Mouse (Mus musculus) kidney, postnatal 0 days (tissue): Measurements from ENCODE around the gene Fam78b. TPM values are rescaled to one million over a fixed set of nuclear protein-coding genes. Genes with fewer than 3 reads are reported as not detected.

Experiments used
- ATAC-seq: fragments of 200-750 bp; cut with Nextera tagmentation; replicated peaks from 2 replicates; pipeline ENCODE4 v1.8.0; 2017; ENCODE audit warnings: low read depth, moderate number of reproducible peaks, moderate TSS enrichment, moderate library complexity; ENCODE audit not compliant: low FRiP score
- DNase-seq: peaks from one replicate; pipeline ENCODE4 v3.0.0-alpha.2; 2016; ENCODE audit warnings: low spot score
- H3K27ac ChIP-seq: fragments of 300-500 bp; sonication (generic); 2 replicates; pipeline ENCODE4 v1.5.1; 2014; ENCODE audit warnings: mild to moderate bottlenecking
- H3K27me3 ChIP-seq: fragments of 300-500 bp; sonication (generic); 2 replicates; pipeline ENCODE4 v1.6.1; 2014; ENCODE audit warnings: low read length, mixed read lengths; ENCODE audit not compliant: insufficient read depth
- H3K36me3 ChIP-seq: fragments of 300-500 bp; sonication (generic); 2 replicates; pipeline ENCODE4 v1.6.1; 2014; ENCODE audit warnings: low read length, mixed read lengths; ENCODE audit not compliant: insufficient read depth
- H3K4me1 ChIP-seq: fragments of 300-500 bp; sonication (generic); replicated peaks from 2 replicates; pipeline ENCODE4 v1.6.1; 2014; ENCODE audit warnings: antibody characterized with exemption, low read length, mixed read lengths; ENCODE audit not compliant: insufficient read depth
- H3K4me2 ChIP-seq: fragments of 300-500 bp; sonication (generic); 2 replicates; pipeline ENCODE4 v1.6.1; 2014; ENCODE audit warnings: mild to moderate bottlenecking, low read length, moderate library complexity, mixed read lengths
- H3K4me3 ChIP-seq: fragments of 300-500 bp; sonication (generic); replicated peaks from 2 replicates; pipeline ENCODE4 v1.5.1; 2014; ENCODE audit warnings: low read depth, low read length
- H3K9ac ChIP-seq: fragments of 300-500 bp; sonication (generic); 2 replicates; pipeline ENCODE4 v1.6.1; 2014; ENCODE audit warnings: low read depth, low read length
- H3K9me3 ChIP-seq: fragments of 300-500 bp; sonication (generic); replicated peaks from 2 replicates; pipeline ENCODE4 v1.6.1; 2016; ENCODE audit warnings: low read length, inconsistent platforms, mixed read lengths
- CTCF ChIP-seq: IDR thresholded peaks from 2 replicates; pipeline ENCODE4 v1.5.1; 2016; ENCODE audit warnings: antibody characterized with exemption, low read depth, mild to moderate bottlenecking, moderate library complexity
- WGBS: fragments of 180-500 bp; shearing (Covaris S2); extraction: QIAGEN DNeasy Blood & Tissue Kit; methylation state at CpG from one replicate; pipeline ENCODE4 v1.1.7; 2014; 5-methylcytosine and 5-hydroxymethylcytosine counted together
- polyA plus RNA-seq: library from polyadenylated mRNA; unstranded; fragments of >200 nt; fragmentation: Nextera tagmentation; extraction: Ambion mirVana; gene quantifications from 2 replicates; pipeline ENCODE4 v1.2.1, GENCODE M21; 2015

Gene Fam78b
- polyA plus RNA-seq, 1 experiment from 2014 or later = 1.0 TPM

DNA sequence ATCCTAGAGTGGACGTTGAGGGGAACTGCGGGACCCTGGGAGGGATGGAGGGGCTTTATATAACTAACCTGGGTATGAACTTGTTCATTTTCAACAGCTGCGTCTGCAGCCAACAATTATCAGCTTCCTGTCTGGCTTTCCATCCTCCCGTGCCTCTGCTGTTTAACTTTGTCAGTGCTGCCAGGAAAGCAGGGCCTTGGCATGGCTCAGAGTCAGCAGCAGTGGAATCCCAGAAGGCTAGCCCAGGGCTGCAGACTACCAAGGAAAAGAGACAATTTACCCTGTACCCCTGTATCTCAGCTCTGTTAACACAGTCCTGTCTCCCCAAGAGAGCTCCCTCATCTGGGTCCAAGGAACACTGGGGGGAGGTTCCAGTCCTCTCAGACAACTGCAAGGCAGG is 62.8 kb downstream of the Fam78b start:
- Histone ChIP-seq H3K4me3 (no peak overlapping the region), H3K9me3 (no peaks in the 10 kb centered on the region), H3K27me3 (no peaks in the 10 kb centered on the region), H3K9ac (no peak overlapping the region), H3K4me2 (no peak overlapping the region), H3K27ac (no peak overlapping the region), H3K4me1 (no peaks in the 10 kb centered on the region), H3K36me3 (no peaks in the 10 kb centered on the region)
- no peak for TF ChIP-seq CTCF
- ATAC-seq = no peak
- DNase-seq = no peak
- 45% methylated on average over 4 of the region's 4 CpGs for WGBS

DNA sequence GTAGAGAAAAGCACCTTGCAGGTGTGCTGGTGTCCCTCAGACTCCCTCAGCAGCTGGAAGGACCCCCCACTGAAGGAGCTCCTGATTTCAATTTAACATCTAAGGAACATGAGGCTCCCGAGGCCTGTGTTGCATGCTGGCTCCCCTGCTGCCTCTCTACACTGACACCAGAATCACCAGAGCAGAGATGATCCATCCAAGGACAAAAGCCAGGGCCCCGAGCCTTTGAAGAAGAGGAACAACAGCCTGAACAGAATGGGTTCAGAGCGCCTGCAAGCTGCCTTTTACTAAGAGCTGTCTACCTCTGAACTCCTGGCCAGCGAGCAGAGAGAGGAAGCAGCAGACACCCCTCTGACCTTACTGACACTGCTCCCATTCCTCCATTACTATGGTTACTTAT is 64.3 kb downstream of the Fam78b start:
- H3K9me3 ChIP-seq = no peaks in the 10 kb centered on the region
- no peaks in the 10 kb centered on the region for H3K27me3 ChIP-seq
- WGBS = 36% methylated on average over 4 of the region's 4 CpGs
- H3K27ac ChIP-seq = no peak overlapping the region
- DNase-seq (no peak), ATAC-seq (no peak)
- H3K4me1 ChIP-seq = no peaks in the 10 kb centered on the region
- H3K9ac ChIP-seq = no peak overlapping the region
- no peaks in the 10 kb centered on the region for H3K36me3 ChIP-seq
- H3K4me2 ChIP-seq = no peak overlapping the region
- TF ChIP-seq CTCF = no peak
- no peak overlapping the region for H3K4me3 ChIP-seq

DNA sequence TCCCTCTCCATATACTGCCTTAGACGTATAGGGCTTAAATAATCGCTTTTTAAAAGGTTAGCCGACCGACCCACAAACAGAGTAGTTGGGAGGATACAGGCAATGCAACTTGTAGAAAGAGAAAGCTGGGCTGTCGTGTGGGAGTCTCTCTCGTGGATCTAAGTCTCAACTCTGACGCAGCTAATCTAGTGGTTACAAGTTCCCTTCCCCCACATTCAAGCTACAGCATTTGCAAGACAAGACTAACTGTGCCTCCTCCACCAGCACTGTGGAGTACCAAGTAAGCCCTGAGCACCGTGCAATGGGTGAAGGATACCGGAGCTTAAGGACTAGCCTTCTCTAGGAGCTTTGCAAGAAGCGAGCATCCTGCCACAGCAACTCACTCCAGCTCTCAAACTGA is 64.8 kb downstream of the Fam78b start:
- no peak for ATAC-seq
- no peaks in the 10 kb centered on the region for H3K9me3 ChIP-seq
- H3K27ac ChIP-seq = no peak overlapping the region
- 58% methylated on average over 10 of the region's 10 CpGs for WGBS
- no peaks in the 10 kb centered on the region for H3K4me1 ChIP-seq
- TF ChIP-seq CTCF = no peak
- no peak overlapping the region for H3K9ac ChIP-seq
- H3K4me2 ChIP-seq = no peak overlapping the region
- DNase-seq = no peak
- H3K27me3 ChIP-seq = no peaks in the 10 kb centered on the region
- H3K4me3 ChIP-seq = no peak overlapping the region
- H3K36me3 ChIP-seq = no peaks in the 10 kb centered on the region

DNA sequence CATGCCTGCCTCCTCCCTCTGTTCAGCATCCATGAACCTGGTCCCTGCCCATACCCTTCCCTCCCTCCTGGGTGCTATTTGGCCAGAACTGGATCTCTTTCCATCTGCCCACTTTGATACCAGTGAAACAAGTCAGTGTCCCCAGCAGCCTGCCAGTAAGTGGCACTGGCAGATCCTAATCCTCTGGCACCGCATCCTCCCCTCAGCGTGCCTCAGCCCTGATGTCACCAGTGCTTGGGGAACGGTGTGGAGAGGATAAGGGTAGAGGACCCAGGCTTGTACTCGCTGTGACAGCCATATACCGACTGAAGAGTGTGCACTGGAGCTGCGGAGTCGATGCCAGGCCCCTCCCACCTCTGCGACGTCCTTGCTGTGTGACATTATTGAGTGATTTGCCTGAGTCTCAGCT is 65.7 kb downstream of the Fam78b start:
- DNase-seq (no peak), ATAC-seq (no peak)

DNA sequence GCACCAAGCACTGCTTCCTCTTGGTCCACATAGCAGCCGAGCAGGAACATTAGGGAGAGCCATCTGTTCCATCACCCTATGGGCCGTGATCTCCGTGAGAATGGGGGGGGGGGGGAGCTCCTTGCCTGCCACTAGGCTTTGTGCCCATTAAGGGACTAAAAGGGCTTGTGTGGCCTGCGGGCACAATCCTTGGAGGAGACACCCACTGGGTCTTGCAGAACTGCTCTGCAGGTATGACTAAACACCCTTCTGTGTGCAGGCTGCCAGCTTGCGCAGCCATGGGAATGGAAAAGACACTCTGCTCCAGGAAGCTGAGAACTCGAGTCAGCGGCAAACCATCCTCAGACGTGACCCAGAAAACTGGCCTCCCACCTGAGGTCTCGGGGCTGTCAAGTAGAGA is 68.5 kb downstream of the Fam78b start:
- DNase-seq (no peak), ATAC-seq (no peak)
- Histone ChIP-seq H3K27me3 (no peaks in the 10 kb centered on the region), H3K4me3 (no peak overlapping the region), H3K4me1 (no peaks in the 10 kb centered on the region), H3K27ac (no peak overlapping the region), H3K4me2 (no peak overlapping the region), H3K9ac (no peak overlapping the region), H3K9me3 (no peaks in the 10 kb centered on the region), H3K36me3 (no peaks in the 10 kb centered on the region)
- no peak for TF ChIP-seq CTCF
- 62% methylated on average over 9 of the region's 9 CpGs for WGBS

More for the DNA sequence above, 65.7 kb downstream of the Fam78b start:
- Histone ChIP-seq H3K27ac (no peak overlapping the region), H3K4me3 (no peak overlapping the region), H3K9ac (no peak overlapping the region), H3K36me3 (no peaks in the 10 kb centered on the region), H3K27me3 (no peaks in the 10 kb centered on the region), H3K9me3 (no peaks in the 10 kb centered on the region), H3K4me2 (no peak overlapping the region), H3K4me1 (no peaks in the 10 kb centered on the region)
- 73% methylated on average over 9 of the region's 9 CpGs for WGBS
- no peak for TF ChIP-seq CTCF

DNA sequence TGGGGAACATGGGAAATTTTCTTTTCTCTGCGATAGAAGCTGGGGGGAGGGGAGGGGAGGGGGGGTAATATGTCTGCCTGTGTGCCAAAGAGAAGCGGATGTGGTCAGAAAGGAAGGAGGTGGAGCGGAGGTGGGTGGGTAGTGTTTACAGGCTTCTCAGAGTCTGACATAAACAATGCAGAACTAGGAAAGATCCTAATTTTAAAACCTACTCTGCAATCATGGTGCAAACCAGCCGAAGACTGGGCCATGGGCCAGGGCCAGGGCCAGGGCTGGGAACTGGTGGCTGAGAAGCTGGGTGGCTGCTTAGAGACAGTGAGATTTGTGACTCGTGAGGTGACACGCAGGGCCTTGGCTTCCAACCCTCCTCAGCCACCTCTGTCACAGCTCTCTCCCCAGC is 69.1 kb downstream of the Fam78b start:
- no peak overlapping the region for H3K27ac ChIP-seq
- H3K4me3 ChIP-seq = no peak overlapping the region
- no peaks in the 10 kb centered on the region for H3K9me3 ChIP-seq
- H3K9ac ChIP-seq = no peak overlapping the region
- H3K36me3 ChIP-seq = no peaks in the 10 kb centered on the region
- ATAC-seq (no peak), DNase-seq (no peak)
- H3K27me3 ChIP-seq = no peaks in the 10 kb centered on the region
- TF ChIP-seq CTCF = no peak
- H3K4me1 ChIP-seq = no peaks in the 10 kb centered on the region
- 64% methylated on average over 6 of the region's 6 CpGs for WGBS
- no peak overlapping the region for H3K4me2 ChIP-seq

DNA sequence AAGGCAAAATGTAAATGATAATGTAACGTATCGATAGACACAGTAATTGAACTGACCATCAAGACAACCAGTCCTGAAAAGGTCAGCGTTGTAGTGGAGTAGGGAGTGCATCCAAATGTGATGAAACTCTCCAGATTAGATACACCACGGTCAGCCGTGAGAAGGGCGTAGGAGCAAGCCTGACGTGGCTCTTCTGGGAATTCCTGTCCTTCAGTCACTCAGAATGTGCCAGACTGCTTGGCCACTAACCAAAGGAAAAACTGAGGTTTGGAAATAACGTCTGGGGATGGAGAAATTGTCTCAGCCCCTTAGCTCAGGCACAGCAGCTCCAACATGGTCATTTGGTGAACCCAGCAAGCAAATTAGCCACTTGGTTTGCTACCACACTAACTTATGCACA is 74.5 kb downstream of the Fam78b start:
- WGBS = 76% methylated on average over 8 of the region's 8 CpGs
- Histone ChIP-seq H3K4me1 (no peaks in the 10 kb centered on the region), H3K4me3 (no peak overlapping the region), H3K9ac (no peak overlapping the region), H3K4me2 (no peak overlapping the region), H3K36me3 (no peaks in the 10 kb centered on the region), H3K27ac (no peak overlapping the region), H3K9me3 (no peaks in the 10 kb centered on the region), H3K27me3 (no peaks in the 10 kb centered on the region)
- TF ChIP-seq CTCF = no peak
- DNase-seq (no peak), ATAC-seq (no peak)
